22 mouse cellular contexts compared by ENCODE assay signal in the genomic region with DNA sequence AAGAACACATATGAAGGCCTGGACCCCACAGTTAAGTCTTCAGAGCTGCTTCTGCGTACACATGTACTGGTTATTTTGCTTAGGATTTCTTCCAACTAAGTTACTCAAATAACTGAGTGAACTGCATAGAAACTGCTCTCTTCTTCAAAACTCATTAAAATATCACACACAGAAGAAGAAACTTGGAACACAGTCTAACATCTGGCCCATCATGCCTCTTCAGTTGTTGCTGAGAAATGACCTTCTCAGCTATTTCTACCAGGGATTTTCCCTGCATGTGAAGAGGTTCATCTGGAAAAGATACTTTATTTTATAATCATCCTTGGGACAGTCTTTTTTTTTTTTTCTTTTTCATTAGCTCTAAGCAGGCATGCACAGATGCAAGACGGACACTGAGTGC.
"Had no signal": no experiment of that assay in that cellular context is flagged by ENCODE, and none has a peak within 500 bp of the region (broad histone marks: within the 10 kb centered on the region; RNA-seq: fewer than 3 reads in every experiment).

No protein-coding gene starts in this region.

- ATAC-seq: hindbrain, postnatal 0 days; intestine, embryonic 16.5 days had no signal

- H3K4me1 ChIP-seq: heart, embryonic 13.5 days; heart, embryonic 15.5 days; hindbrain, embryonic 13.5 days; hindbrain, embryonic 15.5 days; limb, embryonic 13.5 days; limb, embryonic 15.5 days had no signal

- H3K27me3 ChIP-seq: heart, embryonic 13.5 days; heart, embryonic 15.5 days; hindbrain, embryonic 13.5 days; hindbrain, embryonic 15.5 days; limb, embryonic 13.5 days; limb, embryonic 15.5 days had no signal

- H3K4me3 ChIP-seq: heart, adult 2 months; heart, embryonic 13.5 days; heart, embryonic 15.5 days; hindbrain, embryonic 13.5 days; hindbrain, embryonic 15.5 days; limb, embryonic 13.5 days; limb, embryonic 15.5 days had no signal

- H3K36me3 ChIP-seq: heart, embryonic 13.5 days; heart, embryonic 15.5 days; hindbrain, embryonic 13.5 days; hindbrain, embryonic 15.5 days; limb, embryonic 13.5 days; limb, embryonic 15.5 days had no signal

- H3K27ac ChIP-seq: heart, adult 2 months; heart, embryonic 13.5 days; heart, embryonic 15.5 days; hindbrain, embryonic 13.5 days; hindbrain, embryonic 15.5 days; hindbrain, postnatal 0 days; limb, embryonic 13.5 days; limb, embryonic 15.5 days had no signal

- H3K9ac ChIP-seq: heart, embryonic 13.5 days; heart, embryonic 15.5 days; hindbrain, embryonic 13.5 days; hindbrain, embryonic 15.5 days; limb, embryonic 13.5 days; limb, embryonic 15.5 days had no signal

- H3K4me2 ChIP-seq: heart, embryonic 11.5 days; heart, embryonic 13.5 days; heart, embryonic 15.5 days; hindbrain, embryonic 13.5 days; hindbrain, embryonic 15.5 days; limb, embryonic 13.5 days; limb, embryonic 15.5 days had no signal

- DNase-seq: gastrocnemius, postnatal 14 days; gastrocnemius, postnatal 36 days; heart, adult 11 months; heart, adult 2 months; heart, postnatal 14 days; heart, postnatal 36 days; kidney, adult 11 months; kidney, adult 2 months; kidney, postnatal 14 days; kidney, postnatal 36 days; layer of hippocampus, adult 9-11 months; layer of hippocampus, postnatal 36 days; left cerebral cortex, postnatal 4 days had no signal

- H3K9me3 ChIP-seq: heart, embryonic 13.5 days; heart, embryonic 15.5 days; hindbrain, embryonic 13.5 days; hindbrain, embryonic 15.5 days; limb, embryonic 13.5 days; limb, embryonic 15.5 days had no signal
